Mouse (Mus musculus) erythroid progenitor cell, adult 5-6 weeks (primary cell): ENCODE measurements around the gene 9230112D13Rik. TPM values are rescaled to one million over a fixed set of nuclear protein-coding genes. Genes with fewer than 3 reads are reported as not detected.

ENCODE experiments used
- ATAC-seq: replicated peaks from 2 replicates; pipeline ENCODE4 v1.8.0; 2016; ENCODE audit warnings: moderate number of reproducible peaks, mild to moderate bottlenecking, moderate TSS enrichment, inconsistent platforms; ENCODE audit not compliant: poor library complexity, low FRiP score, severe bottlenecking
- total RNA-seq, 2 experiments: library from RNA; stranded (forward) in 1 of 2; stranded (reverse) in 1 of 2; fragments of 150-400 nt in 1 of 2; fragments of 186-747, 209-891 nt in 1 of 2; gene quantifications; 2 replicates each; pipeline versions ENCODE4 v1.2.3 to v1.2.4; 2015 to 2017; ENCODE audit warnings: low replicate concordance in 2 of 2

The 9230112D13Rik gene
- total RNA-seq, 2 experiments from 2014 or later = not detected

DNA sequence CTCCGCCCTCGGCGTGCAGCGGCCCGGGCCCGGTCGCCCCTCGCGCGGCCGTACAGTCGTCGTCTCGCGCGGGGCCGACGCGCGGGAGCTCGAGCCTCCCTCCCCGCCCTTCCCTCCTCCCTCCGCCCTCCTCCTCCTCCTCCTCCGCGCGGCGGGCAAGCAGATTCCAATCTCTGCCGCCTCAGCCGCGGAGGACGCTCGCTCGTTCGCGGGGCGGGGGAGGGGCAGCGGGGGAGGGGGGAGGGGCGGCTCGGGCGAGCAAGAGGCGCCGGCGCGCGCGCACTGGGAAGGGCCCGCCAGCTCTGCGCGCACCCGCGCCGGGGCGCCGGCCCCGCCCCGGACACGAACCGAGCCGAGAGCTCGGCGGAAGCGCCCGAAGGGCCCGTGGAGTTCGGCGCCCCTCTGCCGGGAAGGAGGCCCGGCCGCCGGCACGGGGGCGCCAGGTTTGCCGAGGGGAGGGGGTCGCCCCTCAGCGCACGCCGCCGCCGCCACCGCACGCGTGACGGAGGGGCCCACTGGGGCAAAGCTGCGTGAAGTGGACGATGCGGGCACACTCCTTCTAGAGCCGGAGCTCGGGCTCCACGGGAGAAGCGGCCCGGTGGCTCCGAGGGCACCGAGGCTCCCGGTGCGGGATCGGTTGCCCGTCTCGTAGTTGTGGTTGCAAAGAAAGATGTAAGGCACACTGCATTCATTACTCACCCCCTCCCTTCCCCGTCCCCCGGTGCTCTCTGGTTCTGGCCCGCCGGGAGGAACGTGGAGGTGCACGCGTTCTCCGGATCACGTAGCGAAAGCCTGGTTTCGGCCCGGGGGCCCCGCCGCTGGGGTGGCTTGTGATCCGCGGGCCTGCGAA, 19.9 kb downstream of the 9230112D13Rik start:
- ATAC-seq = no peak

DNA sequence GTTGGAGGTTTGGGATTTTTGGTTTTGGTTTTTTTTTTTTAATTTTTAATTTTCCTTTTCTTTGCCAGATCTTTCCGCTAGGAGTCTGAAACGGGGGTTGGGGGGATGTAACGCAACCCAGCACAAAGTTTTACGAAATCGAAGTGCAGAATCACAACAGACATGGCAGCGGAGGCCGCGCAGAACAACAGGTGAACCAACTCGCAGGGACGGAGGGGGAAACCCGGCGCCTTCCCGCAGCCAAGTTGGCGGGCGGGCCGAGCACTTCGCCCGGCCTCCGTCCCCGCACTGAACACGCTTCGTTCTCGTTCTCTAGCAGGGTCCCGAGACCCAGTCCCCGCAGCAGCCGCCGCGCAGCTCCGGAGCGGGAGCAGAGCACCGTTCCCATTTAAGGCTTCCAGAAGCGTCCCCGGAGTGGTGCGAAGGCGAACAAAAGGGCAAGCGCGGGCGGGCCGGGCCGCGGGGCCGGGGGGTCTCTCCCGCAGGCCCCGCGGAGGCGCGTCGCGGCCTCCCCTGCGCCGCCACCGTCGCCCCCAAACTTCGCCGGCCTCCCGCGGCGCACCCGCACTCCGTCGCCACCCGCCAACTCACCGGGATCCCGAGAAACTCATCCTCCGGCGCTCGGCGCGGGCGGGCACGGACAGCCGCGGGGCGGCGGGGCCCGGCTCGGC, 20.7 kb downstream of the 9230112D13Rik start:
- no peak for ATAC-seq

DNA sequence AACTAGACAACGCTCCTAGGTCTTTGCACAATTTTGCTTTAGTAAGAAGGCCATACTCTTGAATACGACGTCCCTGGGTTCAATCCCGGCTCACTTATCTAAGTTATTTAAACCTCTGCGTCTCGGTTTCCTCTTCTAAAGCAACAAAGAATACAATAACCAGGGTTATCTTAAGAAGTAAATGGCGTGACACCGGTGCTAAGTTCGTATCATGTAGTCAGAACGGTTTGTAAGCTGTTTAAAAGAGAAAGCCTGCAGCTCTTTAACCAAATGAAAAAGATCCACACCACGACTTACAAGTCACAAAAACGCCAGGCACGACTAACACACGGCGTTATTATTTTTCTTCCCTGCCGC, 21.2 kb downstream of the 9230112D13Rik start:
- ATAC-seq = no peak

DNA sequence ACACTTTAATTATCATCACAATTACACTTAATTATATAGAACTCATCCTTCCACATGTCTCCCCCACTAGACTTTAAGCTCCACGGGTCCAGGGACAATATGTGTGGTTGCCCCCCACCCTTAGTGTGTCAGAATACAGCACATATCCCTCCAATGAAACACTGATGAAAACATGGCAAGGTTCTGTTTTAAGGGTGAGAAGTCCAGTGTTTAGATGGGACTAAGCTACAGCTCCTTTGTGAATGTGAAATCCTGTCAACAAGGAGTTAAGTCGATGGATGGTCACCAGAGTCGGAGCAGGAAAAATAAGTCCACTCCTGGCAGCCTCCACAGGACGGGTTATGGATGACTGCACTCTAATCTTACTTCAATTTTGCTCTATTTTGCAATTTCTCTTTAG, 22.3 kb downstream of the 9230112D13Rik start:
- no peak for ATAC-seq

DNA sequence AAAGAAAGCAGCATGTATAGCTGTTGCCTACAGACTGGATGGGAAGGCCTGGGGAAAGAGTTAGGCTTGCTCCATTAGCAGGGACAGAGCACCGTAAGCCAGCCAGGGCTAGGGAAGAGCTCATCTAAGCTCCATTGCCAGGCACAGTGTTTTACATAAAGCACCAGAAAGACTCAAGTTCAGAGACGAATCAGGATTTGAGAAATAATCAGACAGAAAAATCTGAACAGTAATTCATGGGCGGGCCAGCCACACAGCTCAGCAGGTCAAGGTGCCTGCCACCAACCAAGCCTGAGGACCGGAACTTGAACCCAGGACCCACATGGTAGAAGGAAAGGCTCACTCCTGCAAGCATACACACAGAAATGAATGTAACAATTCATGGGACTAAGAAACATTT, 22.9 kb downstream of the 9230112D13Rik start:
- no peak for ATAC-seq

DNA sequence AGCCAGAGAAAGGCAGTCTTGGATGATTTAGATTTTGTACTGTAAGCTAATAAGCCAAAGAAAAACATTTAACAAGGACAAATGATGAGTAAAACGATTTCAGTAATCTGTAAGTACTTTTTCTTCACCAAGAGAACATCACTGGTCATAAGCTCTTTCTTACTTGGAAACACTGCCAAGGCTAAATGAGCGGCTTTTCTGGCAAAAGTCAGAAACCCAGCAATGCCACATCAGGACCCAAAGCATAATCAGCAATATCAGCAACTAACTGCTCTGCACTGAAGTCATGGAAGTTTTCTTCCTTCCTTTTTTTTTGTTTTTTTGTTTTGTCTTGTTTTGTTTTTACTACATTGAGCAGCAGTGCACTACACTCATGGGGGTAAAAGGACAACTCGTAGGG, 25.3 kb downstream of the 9230112D13Rik start:
- no peak for ATAC-seq

GRCm38 (mm10) chr14:34493682-34494081, 28.9 kb downstream of the 9230112D13Rik start:
- ATAC-seq = no peak

DNA sequence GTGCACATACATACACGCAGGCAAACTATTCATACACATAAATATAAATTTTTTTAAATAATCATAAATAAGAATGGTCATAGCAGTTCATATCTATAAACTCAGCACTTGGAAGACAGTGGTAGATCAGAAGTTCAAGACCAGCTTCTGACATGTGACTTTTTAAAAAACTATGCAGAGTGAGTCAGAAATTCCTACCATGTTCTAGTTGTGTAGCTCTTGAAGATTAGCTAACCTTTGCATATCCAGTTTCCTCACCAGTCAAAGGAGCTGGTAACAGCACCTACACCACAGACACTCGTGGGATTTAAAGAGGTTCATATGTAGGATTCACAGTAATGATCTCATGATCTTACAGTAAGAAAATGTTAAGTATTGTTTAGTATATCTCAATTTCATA, 29.9 kb downstream of the 9230112D13Rik start:
- no peak for ATAC-seq

GRCm38 (mm10) chr14:34490965-34491364, 31.6 kb downstream of the 9230112D13Rik start:
- ATAC-seq = no peak

DNA sequence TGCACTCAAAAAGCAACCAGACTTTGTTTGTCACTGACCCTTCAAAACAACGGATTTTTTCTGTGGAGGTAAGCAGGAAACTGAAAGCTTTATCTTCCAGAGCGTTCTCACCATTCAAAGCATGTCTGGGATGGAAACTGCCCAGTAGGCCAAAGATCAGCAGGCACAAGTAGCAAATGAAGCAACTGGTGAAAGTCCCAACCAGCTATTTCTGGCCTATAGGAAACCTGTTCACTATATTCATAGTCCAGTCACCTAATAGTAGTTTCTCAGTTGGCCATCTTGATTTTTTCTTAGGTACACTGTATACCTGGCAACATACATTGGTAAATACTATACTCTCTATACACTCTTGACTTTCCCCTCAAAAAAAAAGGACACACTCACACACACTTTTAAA, 32.7 kb downstream of the 9230112D13Rik start:
- ATAC-seq = no peak

DNA sequence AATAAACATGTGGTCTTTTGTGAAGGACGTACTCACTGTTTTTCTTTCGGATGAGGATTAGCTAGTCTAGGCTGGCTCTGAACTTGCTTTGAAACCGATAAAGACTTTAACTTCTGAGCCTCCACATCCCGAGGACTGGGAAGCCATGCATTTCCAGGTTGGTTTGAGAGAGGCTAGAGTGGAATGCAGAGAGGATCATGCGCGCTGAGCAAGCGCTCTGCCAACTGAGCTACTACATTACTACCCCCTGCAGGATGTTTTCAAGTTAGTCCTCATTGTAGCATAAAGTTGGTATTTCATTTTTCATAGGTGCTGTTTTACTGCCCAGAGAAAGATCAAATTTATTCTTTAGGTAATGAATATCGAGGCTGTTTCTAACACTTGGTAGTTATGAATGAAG, 36.4 kb downstream of the 9230112D13Rik start:
- ATAC-seq = no peak

- ATAC-seq = no peak
Observed at GRCm38 (mm10) chr14:34483469-34484341, 38.9 kb downstream of the 9230112D13Rik start.

GRCm38 (mm10) chr14:34471591-34471990, 51.0 kb downstream of the 9230112D13Rik start:
- no peak for ATAC-seq

- no peak for ATAC-seq
Observed at GRCm38 (mm10) chr14:34466291-34466690, 56.3 kb downstream of the 9230112D13Rik start.

Other genes with a start within 250 kb of the 9230112D13Rik start
- gene Shld2, start 212.3 kb downstream of the 9230112D13Rik start, total RNA-seq (2015; ENCODE audit: low replicate concordance) = 0.42 and 6.5 TPM in 2 replicates
- 0.83 and 6.9 TPM in 2 replicates for gene Shld2, start 212.3 kb downstream of the 9230112D13Rik start, total RNA-seq (2017; ENCODE audit: low replicate concordance)
- gene Glud1, start 212.1 kb downstream of the 9230112D13Rik start, total RNA-seq (2015; ENCODE audit: low replicate concordance) = 38.6 and 46.5 TPM in 2 replicates
- 16.0 and 21.9 TPM in 2 replicates for gene Glud1, start 212.1 kb downstream of the 9230112D13Rik start, total RNA-seq (2017; ENCODE audit: low replicate concordance)
- not detected in 2 replicates for gene Fam25c, start 167.4 kb downstream of the 9230112D13Rik start, total RNA-seq (2015; ENCODE audit: low replicate concordance)
- gene Fam25c, start 167.4 kb downstream of the 9230112D13Rik start, total RNA-seq (2017; ENCODE audit: low replicate concordance) = not detected in 2 replicates
- not detected in 2 replicates for gene Sncg, start 148.0 kb downstream of the 9230112D13Rik start, total RNA-seq (2015; ENCODE audit: low replicate concordance)
- not detected in 2 replicates for gene Sncg, start 148.0 kb downstream of the 9230112D13Rik start, total RNA-seq (2017; ENCODE audit: low replicate concordance)
- not detected in 2 replicates for gene Mmrn2, start 147.3 kb downstream of the 9230112D13Rik start, total RNA-seq (2015; ENCODE audit: low replicate concordance)
- gene Mmrn2, start 147.3 kb downstream of the 9230112D13Rik start, total RNA-seq (2017; ENCODE audit: low replicate concordance) = 0.26 TPM in 1 of 2 replicates, not detected in the other
- gene Bmpr1a, start 19.5 kb downstream of the 9230112D13Rik start, total RNA-seq (2015; ENCODE audit: low replicate concordance) = 0.84 and 1.4 TPM in 2 replicates
- gene Bmpr1a, start 19.5 kb downstream of the 9230112D13Rik start, total RNA-seq (2017; ENCODE audit: low replicate concordance) = 1.2 TPM in 1 of 2 replicates, not detected in the other
- gene Ldb3, start 65.9 kb upstream of the 9230112D13Rik start, total RNA-seq (2015; ENCODE audit: low replicate concordance) = not detected in 2 replicates
- gene Ldb3, start 65.9 kb upstream of the 9230112D13Rik start, total RNA-seq (2017; ENCODE audit: low replicate concordance) = not detected in 2 replicates
- gene Opn4, start 77.3 kb upstream of the 9230112D13Rik start, total RNA-seq (2015; ENCODE audit: low replicate concordance) = not detected in 2 replicates
- gene Opn4, start 77.3 kb upstream of the 9230112D13Rik start, total RNA-seq (2017; ENCODE audit: low replicate concordance) = not detected in 2 replicates
- gene Wapl, start 151.1 kb upstream of the 9230112D13Rik start, total RNA-seq (2015; ENCODE audit: low replicate concordance) = 159 and 206 TPM in 2 replicates
- 289 and 355 TPM in 2 replicates for gene Wapl, start 151.1 kb upstream of the 9230112D13Rik start, total RNA-seq (2017; ENCODE audit: low replicate concordance)